Mouse (Mus musculus) forebrain, embryonic 12.5 days (tissue): ENCODE measurements around the gene Gm20518. TPM values are rescaled to one million over a fixed set of nuclear protein-coding genes. Genes with fewer than 3 reads are reported as not detected.
A peak's percentile ranks its signal among the peaks of the same experiment; 100 is the strongest.

Experiments used
- ATAC-seq: fragments of 200-750 bp; cut with Nextera tagmentation; 2 replicates; pipeline ENCODE4 v1.8.0; 2017; ENCODE audit warnings: moderate TSS enrichment; ENCODE audit not compliant: low FRiP score
- H3K27ac ChIP-seq: fragments of 300-500 bp; sonication (generic); 2 replicates; pipeline ENCODE4 v1.5.1; 2016; ENCODE audit warnings: mild to moderate bottlenecking
- H3K27me3 ChIP-seq: fragments of 300-500 bp; sonication (generic); 2 replicates; pipeline ENCODE4 v1.6.1; 2016; ENCODE audit warnings: mild to moderate bottlenecking
- H3K36me3 ChIP-seq: fragments of 300-500 bp; sonication (generic); replicated peaks from 2 replicates; pipeline ENCODE4 v1.6.1; 2016; ENCODE audit warnings: mild to moderate bottlenecking
- H3K4me1 ChIP-seq: fragments of 300-500 bp; sonication (generic); 2 replicates; pipeline ENCODE4 v1.6.1; 2016
- H3K4me2 ChIP-seq: fragments of 300-500 bp; sonication (generic); 2 replicates; pipeline ENCODE4 v1.6.1; 2016; ENCODE audit warnings: mild to moderate bottlenecking, moderate library complexity
- H3K4me3 ChIP-seq: fragments of 300-500 bp; sonication (generic); replicated peaks from 2 replicates; pipeline ENCODE4 v1.5.1; 2016; ENCODE audit warnings: mild to moderate bottlenecking
- H3K9ac ChIP-seq: fragments of 300-500 bp; sonication (generic); 2 replicates; pipeline ENCODE4 v1.6.1; 2016; ENCODE audit warnings: mild to moderate bottlenecking
- H3K9me3 ChIP-seq: fragments of 300-500 bp; sonication (generic); 2 replicates; pipeline ENCODE4 v1.6.1; 2016
- WGBS: fragments of 180-500 bp; shearing (Covaris S2); methylation state at CpG from one replicate; pipeline ENCODE4 v1.1.7; 2016; 5-methylcytosine and 5-hydroxymethylcytosine counted together
- polyA plus RNA-seq: library from polyadenylated mRNA; unstranded; fragments of >200 nt; fragmentation: Nextera tagmentation; extraction: Ambion mirVana; gene quantifications from 2 replicates; pipeline ENCODE4 v1.2.1, GENCODE M21; 2016

The Gm20518 gene
- 0.43 and 0.97 TPM in 2 replicates for polyA plus RNA-seq

DNA sequence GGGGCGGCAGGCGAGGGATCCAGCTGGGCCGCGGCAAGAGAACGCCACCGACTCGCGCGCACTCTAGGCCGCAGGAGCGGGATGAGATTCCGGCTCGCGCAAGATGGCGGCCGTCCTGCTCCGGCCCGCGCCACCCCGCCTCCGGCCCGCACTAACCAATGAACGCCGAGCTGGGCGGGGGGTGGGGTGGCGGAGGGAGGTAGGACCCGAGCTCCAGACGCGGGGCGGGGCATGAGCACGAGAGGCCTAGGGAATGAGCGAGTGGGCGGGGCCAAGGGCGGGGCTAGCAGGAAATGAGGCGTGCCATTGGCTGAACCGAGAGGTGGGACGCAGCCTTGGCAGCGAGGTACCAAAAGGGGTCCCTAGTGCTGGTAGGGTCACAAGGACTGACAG, at the start of gene Gm20518:
Gene Gm20518 (minus strand): TSS at position 105 of the 393 bp plus-strand sequence.
- H3K4me3 ChIP-seq, result peak within 1 kb of the TSS; percentile 93
- H3K9me3 ChIP-seq, result no peaks in the 10 kb centered on the region
- peak; percentile 98 for ATAC-seq
- WGBS, result 1% methylated on average over 29 of the region's 38 CpGs
- H3K9ac ChIP-seq, result peak within 1 kb of the TSS; percentile 98
- H3K36me3 ChIP-seq, result no peaks in the 10 kb centered on the region
- peak within 1 kb of the TSS; percentile 95 for H3K27ac ChIP-seq
- no peaks in the 10 kb centered on the region; the same call in 1 of the 2 replicates for H3K27me3 ChIP-seq
- peaks cover 26% of the 10 kb centered on the region for H3K4me1 ChIP-seq
- peak within 1 kb of the TSS; percentile 82 for H3K4me2 ChIP-seq

DNA sequence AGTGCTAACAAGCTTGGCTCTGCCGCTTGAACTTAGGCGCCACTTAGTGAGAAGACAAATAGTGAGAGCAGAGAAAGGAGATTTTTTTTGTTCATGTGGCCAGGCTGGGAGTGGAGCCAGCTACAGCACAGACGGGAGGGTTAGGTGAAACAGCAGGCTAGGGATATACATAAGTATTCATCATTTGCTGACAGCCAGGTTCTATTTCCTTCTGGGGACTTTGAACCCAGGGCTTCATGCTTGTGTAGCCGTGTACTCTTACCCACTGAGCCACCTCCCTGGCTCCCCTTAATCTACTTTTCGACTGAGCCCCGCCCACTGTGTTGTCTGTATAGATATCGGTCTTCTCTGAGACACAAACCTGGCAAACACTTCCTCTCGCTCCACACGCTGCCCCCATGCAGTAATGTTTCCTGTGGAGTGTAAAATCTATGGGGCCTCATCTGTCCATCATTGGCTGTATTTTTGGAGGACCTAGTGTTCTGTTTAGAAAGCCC, 47.8 kb upstream of the Gm20518 start:
- Histone ChIP-seq H3K4me2 (no peak overlapping the region), H3K9ac (no peak overlapping the region), H3K27me3 (peaks cover 27% of the 10 kb centered on the region), H3K4me3 (no peak overlapping the region), H3K27ac (no peak overlapping the region), H3K9me3 (no peaks in the 10 kb centered on the region), H3K4me1 (no peaks in the 10 kb centered on the region), H3K36me3 (no peaks in the 10 kb centered on the region)
- 57% methylated on average over 9 of the region's 9 CpGs for WGBS
- no peak for ATAC-seq

DNA sequence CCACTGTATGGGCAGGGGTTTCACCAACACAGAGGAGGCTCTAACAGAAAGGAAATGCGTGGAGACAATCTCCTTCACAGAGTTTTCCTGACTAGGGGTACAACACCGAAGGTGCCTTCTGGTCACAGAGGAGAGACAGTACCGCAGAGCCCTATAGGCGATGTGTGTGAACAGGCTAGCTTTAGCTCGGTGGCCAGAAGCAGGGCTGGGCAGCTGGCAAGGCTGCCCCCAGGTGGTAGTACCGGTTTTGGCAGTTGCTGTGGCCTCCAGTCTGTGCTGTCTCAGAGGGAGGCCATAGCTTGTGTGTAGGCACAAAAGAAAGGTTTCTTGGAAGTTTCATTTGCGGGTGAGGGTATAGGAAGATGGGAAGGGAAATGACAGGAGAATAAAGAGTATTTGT, 47.4 kb upstream of the Gm20518 start:
- no peaks in the 10 kb centered on the region for H3K36me3 ChIP-seq
- no peak overlapping the region for H3K9ac ChIP-seq
- no peak overlapping the region for H3K4me3 ChIP-seq
- no peaks in the 10 kb centered on the region for H3K4me1 ChIP-seq
- no peak overlapping the region for H3K27ac ChIP-seq
- peak; percentile 72; the same call in 1 of the 2 replicates for ATAC-seq
- H3K27me3 ChIP-seq, result peaks cover 31% of the 10 kb centered on the region
- no peaks in the 10 kb centered on the region for H3K9me3 ChIP-seq
- H3K4me2 ChIP-seq, result no peak overlapping the region
- 6% methylated on average over 7 of the region's 7 CpGs for WGBS

DNA sequence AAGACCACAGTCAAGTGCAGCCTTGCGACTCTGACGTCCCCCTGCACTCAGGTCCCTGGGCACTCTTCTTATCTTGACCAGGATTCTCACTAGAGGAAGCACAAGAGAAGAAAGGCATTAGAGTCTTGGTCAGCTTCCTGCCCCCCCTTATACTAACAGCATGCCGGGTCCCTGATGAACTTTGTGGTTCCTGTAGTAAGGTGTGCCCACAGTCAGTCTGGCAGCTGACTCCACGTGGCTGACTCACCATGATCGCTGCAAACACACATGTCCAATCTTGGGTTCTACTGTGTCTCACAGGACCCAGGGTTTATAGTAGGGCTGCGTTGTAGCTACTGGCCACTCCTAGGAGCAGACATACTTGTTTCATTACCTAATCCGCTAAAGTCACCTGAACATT, 46.7 kb upstream of the Gm20518 start:
- no peak for ATAC-seq
- no peak overlapping the region for H3K27ac ChIP-seq
- H3K9me3 ChIP-seq, result no peaks in the 10 kb centered on the region
- 84% methylated on average over 7 of the region's 7 CpGs for whole genome bisulfite sequencing
- H3K9ac ChIP-seq, result no peak overlapping the region
- no peaks in the 10 kb centered on the region for H3K4me1 ChIP-seq
- no peak overlapping the region for H3K4me2 ChIP-seq
- H3K27me3 ChIP-seq, result peaks cover 38% of the 10 kb centered on the region
- H3K4me3 ChIP-seq, result no peak overlapping the region
- no peaks in the 10 kb centered on the region for H3K36me3 ChIP-seq

DNA sequence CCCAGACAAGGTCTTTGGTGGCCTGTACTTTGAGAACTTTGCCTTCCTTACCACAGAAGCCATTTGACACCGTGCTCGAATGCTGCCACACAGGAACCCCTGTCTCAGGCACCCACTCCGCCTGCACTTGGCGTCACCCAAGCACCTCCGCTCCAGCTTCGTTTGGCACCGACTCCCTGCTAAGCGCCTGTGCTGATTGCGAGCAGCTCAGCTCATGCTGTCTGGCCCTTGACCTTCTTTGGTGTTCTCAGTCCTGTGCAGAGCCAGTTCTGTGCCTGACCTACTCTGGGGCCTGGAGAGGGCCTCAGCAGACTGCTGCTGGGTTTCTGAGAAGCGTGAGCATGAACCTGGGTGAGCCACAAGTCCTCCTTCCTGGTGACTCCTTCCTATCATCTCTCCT, 45.3 kb upstream of the Gm20518 start:
- Histone ChIP-seq H3K9ac (no peak overlapping the region), H3K4me3 (no peak overlapping the region), H3K4me2 (no peak overlapping the region), H3K4me1 (no peaks in the 10 kb centered on the region), H3K27ac (no peak overlapping the region), H3K36me3 (no peaks in the 10 kb centered on the region), H3K9me3 (no peaks in the 10 kb centered on the region), H3K27me3 (peaks cover 43% of the 10 kb centered on the region)
- no peak for ATAC-seq
- WGBS, result 83% methylated on average over 10 of the region's 10 CpGs

DNA sequence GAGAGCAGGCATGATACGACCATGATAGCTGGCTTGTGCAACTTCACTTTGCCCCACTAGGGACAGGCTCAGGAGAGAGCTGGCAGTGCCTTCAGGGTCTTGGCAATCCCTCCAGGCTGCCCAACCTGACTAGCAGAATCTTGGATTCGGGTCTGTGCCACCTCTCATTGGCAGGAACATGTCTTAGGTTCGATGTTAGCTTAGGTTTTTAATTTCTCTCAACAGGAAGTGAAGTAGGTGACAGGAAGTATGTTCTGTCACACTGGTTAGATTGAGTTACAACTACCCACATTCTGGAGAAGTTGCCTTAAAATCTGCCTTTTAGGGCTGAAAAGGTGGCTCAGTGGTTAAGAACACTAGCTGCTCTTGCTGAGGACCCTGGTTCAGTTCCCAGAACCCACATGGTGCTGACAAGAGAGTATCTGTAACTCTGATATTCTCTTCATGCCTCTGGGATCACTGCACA, 43.0 kb upstream of the Gm20518 start:
- H3K9ac ChIP-seq, result no peak overlapping the region
- H3K27ac ChIP-seq, result no peak overlapping the region
- 76% methylated on average over 3 of the region's 3 CpGs for WGBS
- H3K36me3 ChIP-seq, result no peaks in the 10 kb centered on the region
- no peak for ATAC-seq
- H3K4me1 ChIP-seq, result no peaks in the 10 kb centered on the region
- no peak overlapping the region for H3K4me2 ChIP-seq
- H3K4me3 ChIP-seq, result no peak overlapping the region
- peaks cover 60% of the 10 kb centered on the region for H3K27me3 ChIP-seq
- no peaks in the 10 kb centered on the region for H3K9me3 ChIP-seq

DNA sequence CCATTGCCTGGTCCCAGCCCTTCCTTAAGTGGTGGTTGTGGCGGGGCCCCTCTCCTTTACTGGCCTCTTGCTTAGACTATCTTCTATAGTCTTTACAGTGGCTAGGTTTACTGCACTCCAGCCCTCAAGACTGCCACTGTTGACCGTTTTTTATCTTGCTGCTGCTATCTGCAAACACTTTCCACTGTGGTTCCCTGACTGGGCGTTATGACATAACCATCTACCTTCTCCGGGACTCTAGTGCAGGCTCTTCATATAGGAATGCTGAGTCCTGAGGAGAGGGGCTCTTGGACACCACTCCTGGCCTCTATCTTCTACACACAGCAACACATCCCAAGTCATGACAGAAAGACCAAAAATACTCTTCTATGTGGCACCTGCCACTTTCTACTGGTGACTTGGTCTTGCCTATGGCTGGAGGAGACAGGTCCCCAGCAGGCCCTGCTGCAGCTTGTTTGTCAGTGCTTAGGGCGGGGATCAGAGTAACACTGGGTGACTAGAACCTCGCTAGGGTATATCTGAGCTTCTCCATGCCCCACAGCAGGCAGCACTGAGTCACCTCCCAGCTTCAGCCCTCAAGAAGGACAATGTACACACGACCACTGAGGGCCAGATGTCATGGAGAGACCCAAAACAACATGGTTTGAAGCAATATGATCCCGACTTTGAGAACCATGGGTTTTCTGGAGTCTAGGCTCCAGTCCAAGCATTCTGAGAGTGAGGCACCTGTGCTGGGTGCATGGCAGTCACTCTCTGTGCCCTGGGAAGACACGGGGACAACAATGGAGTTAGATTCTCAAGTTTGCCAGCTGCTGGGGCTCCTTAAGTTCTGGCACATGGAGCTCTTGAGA, 42.3 kb upstream of the Gm20518 start:
- ATAC-seq, result no peak
- no peak overlapping the region for H3K4me2 ChIP-seq
- H3K9me3 ChIP-seq, result no peaks in the 10 kb centered on the region
- H3K27me3 ChIP-seq, result peaks cover 62% of the 10 kb centered on the region
- H3K27ac ChIP-seq, result no peak overlapping the region
- no peak overlapping the region for H3K4me3 ChIP-seq
- no peaks in the 10 kb centered on the region for H3K36me3 ChIP-seq
- 71% methylated on average over 9 of the region's 9 CpGs for WGBS
- peaks cover 5% of the 10 kb centered on the region for H3K4me1 ChIP-seq
- H3K9ac ChIP-seq, result no peak overlapping the region

DNA sequence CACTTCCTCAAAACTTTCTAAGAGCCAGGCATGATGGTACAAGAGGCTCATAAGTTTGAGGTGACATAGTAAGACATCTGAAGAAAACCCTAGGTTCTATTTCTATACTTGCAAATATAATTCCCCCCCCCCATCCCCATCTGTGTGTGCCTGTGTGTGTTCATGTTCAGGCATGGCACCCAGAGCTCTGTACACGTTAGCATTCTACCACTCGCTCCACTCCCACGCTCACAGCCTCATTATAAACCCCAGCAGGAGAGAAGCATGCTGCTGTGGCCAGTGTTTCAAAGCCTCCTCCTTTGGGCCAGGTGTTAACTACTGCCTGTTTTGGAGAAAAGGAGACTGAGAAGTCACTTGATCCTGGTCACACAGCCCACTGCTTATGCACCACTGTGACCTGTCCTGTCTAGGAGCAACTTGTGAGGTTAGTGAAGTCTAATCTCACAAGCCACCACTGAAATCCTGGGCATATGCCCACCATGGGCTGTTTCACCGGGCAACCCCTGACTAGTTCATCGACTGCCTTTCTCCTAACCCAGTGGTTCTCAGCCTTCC, 40.5 kb upstream of the Gm20518 start:
- Histone ChIP-seq H3K4me1 (peaks cover 17% of the 10 kb centered on the region), H3K9me3 (no peaks in the 10 kb centered on the region), H3K27ac (no peak overlapping the region), H3K4me3 (no peak overlapping the region), H3K4me2 (no peak overlapping the region), H3K36me3 (no peaks in the 10 kb centered on the region), H3K9ac (no peak overlapping the region), H3K27me3 (peaks cover 47% of the 10 kb centered on the region)
- WGBS, result 78% methylated on average over 5 of the region's 5 CpGs
- ATAC-seq, result no peak

DNA sequence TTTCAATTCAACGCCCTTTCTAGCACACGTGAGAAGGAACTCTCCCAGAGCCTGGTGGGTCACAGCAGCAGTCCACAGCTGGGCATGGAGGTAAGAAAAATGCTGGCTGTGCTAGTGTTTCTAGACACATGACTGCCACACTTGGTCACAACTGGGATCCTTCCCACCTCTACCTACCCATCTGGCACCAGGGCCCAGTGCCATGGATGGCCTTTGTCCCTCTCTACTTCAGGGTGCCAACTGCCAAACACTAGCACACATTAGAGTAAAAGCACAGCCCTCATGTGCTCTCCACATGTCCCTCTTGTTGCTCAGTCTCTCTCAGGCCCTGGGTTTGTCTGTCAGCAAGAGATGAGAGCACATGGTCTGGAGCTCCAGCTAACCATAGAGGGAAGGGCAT, 38.2 kb upstream of the Gm20518 start:
- Histone ChIP-seq H3K27ac (no peak overlapping the region), H3K36me3 (peaks cover 21% of the 10 kb centered on the region), H3K9me3 (no peaks in the 10 kb centered on the region), H3K9ac (no peak overlapping the region), H3K4me1 (peaks cover 23% of the 10 kb centered on the region), H3K4me3 (no peak overlapping the region), H3K4me2 (no peak overlapping the region), H3K27me3 (peaks cover 44% of the 10 kb centered on the region)
- no peak for ATAC-seq
- WGBS, result 38% methylated on average over 2 of the region's 2 CpGs

DNA sequence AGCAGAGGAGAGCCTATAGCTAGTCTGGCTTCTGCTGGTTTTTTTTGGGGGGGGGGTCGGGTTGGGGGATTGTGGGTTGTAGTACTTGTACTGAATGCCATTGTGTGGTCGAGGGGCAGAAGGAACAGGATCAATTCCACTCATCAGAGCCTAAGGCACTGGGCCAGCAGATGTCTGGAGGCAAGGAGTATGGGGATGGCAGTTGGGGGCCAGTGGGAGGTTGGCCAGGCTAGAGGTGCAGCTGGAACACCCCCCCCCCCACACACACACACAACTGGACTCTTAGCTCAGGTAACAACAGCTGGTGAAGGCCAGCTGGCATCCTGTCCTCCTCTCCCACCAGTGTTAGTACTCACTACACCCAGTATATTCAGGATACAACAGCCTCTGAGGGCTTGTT, 37.7 kb upstream of the Gm20518 start:
- no peak; the same call in 1 of the 2 replicates for ATAC-seq
- peaks cover 42% of the 10 kb centered on the region for H3K27me3 ChIP-seq

DNA sequence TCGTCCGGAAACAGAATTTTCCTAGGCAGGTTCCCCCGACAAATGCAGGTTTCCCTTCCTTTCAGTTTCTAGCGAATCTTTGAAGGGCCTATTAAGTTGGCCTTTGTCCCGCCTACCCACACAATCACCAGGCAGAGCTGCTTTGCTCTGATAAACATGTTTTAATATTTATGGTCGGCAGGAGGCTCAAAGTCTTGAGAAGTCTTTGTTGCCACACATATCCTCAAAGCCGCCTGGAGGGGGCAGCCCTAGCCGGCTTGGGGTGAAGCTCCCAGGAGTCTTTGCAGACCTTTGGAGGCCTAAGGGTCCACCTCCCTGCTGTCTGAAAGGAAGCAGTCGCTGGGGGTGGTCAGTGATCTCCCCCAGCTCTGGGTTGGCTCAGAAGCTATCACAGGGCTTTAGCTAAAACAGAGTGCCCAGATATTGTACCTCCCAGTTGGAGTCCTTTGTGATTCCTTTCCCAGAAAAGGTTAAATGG, 37.2 kb upstream of the Gm20518 start:
- WGBS, result under 1% methylated on average over 9 of the region's 9 CpGs
- ATAC-seq, result peak; percentile 31
- H3K4me2 ChIP-seq, result peak overlapping the region; percentile 86
- peak overlapping the region; percentile 74 for H3K9ac ChIP-seq
- peak overlapping the region; percentile 80 for H3K27ac ChIP-seq
- peaks cover 36% of the 10 kb centered on the region for H3K27me3 ChIP-seq
- peak overlapping the region; percentile 84 for H3K4me3 ChIP-seq
- H3K36me3 ChIP-seq, result peaks cover 25% of the 10 kb centered on the region
- no peaks in the 10 kb centered on the region for H3K9me3 ChIP-seq
- H3K4me1 ChIP-seq, result peaks cover 23% of the 10 kb centered on the region

More for the DNA sequence above, 37.7 kb upstream of the Gm20518 start:
- no peaks in the 10 kb centered on the region for H3K9me3 ChIP-seq
- H3K4me3 ChIP-seq, result no peak overlapping the region
- peaks cover 23% of the 10 kb centered on the region for H3K4me1 ChIP-seq
- H3K27ac ChIP-seq, result peak overlapping the region; percentile 80
- H3K36me3 ChIP-seq, result peaks cover 25% of the 10 kb centered on the region
- no peak overlapping the region for H3K9ac ChIP-seq
- WGBS, result 0% methylated on average over 2 of the region's 2 CpGs
- H3K4me2 ChIP-seq, result peak overlapping the region; percentile 86

DNA sequence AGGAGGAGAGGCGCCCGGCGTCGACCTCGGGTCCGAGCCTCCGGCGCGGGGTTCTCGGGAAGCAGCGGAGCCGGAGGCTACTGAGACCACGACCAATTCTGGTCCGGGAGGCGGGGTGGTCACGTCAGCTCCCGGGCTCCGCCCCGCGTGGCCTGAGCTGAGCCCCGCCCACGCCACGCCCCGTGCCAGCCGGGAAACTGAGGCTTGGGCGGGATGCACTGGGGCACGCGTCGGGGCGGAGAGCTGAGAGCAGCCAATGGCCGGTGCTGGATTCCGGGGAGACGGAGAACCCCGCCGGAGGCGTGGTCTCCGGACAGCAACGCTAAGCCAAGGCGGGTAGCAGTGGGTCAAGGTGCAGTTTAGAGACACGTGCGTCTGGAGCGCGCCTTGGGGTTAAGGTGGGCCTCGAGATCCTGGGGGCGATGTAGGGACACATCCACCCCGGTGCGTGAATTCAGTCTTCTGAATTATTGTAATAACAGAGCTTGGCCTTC, 36.7 kb upstream of the Gm20518 start, which contains the start of gene Slc25a1:
Gene Slc25a1 (minus strand): TSS at position 133 of the 494 bp plus-strand sequence.
- H3K9me3 ChIP-seq, result no peaks in the 10 kb centered on the region
- H3K36me3 ChIP-seq, result peaks cover 25% of the 10 kb centered on the region
- H3K4me2 ChIP-seq, result peak within 1 kb of the TSS; percentile 86
- ATAC-seq, result peak; percentile 90
- peak within 1 kb of the TSS; percentile 74 for H3K9ac ChIP-seq
- peak within 1 kb of the TSS; percentile 80 for H3K27ac ChIP-seq
- WGBS, result under 1% methylated on average over 47 of the region's 47 CpGs
- peaks cover 31% of the 10 kb centered on the region for H3K27me3 ChIP-seq
- peaks cover 23% of the 10 kb centered on the region for H3K4me1 ChIP-seq
- peak within 1 kb of the TSS; percentile 84 for H3K4me3 ChIP-seq
